Mouse (Mus musculus) stomach, postnatal 0 days (tissue): Measurements from ENCODE around the gene C1qtnf7. TPM values are rescaled to one million over a fixed set of nuclear protein-coding genes. Genes with fewer than 3 reads are reported as not detected.
A peak's percentile ranks its signal among the peaks of the same experiment; 100 is the strongest.

Source experiments
- ATAC-seq: fragments of 200-750 bp; cut with Nextera tagmentation; 2 replicates; pipeline ENCODE4 v1.8.0; 2017; ENCODE audit not compliant: low FRiP score, low TSS enrichment
- DNase-seq: peaks from one replicate; pipeline ENCODE4 v3.0.0-alpha.2; 2016; ENCODE audit warnings: low spot score
- H3K27ac ChIP-seq: fragments of 300-500 bp; sonication (generic); replicated peaks from 2 replicates; pipeline ENCODE4 v1.5.1; 2014; ENCODE audit warnings: mild to moderate bottlenecking, control low read depth
- H3K27me3 ChIP-seq: fragments of 300-500 bp; sonication (generic); 2 replicates; pipeline ENCODE4 v1.6.1; 2014; ENCODE audit warnings: low read length; ENCODE audit not compliant: control insufficient read depth, insufficient read depth
- H3K36me3 ChIP-seq: fragments of 300-500 bp; sonication (generic); 2 replicates; pipeline ENCODE4 v1.6.1; 2014; ENCODE audit warnings: low read length, mixed read lengths; ENCODE audit not compliant: control insufficient read depth, insufficient read depth
- H3K4me1 ChIP-seq: fragments of 300-500 bp; sonication (generic); replicated peaks from 2 replicates; pipeline ENCODE4 v1.6.1; 2014; ENCODE audit warnings: antibody characterized with exemption; ENCODE audit not compliant: control insufficient read depth, insufficient read depth
- H3K4me2 ChIP-seq: fragments of 300-500 bp; sonication (generic); replicated peaks from 2 replicates; pipeline ENCODE4 v1.6.1; 2014; ENCODE audit warnings: low read depth, mild to moderate bottlenecking, control low read depth, moderate library complexity
- H3K4me3 ChIP-seq: fragments of 300-500 bp; sonication (generic); 2 replicates; pipeline ENCODE4 v1.5.1; 2014; ENCODE audit warnings: low read depth, low read length, control low read depth
- H3K9ac ChIP-seq: fragments of 300-500 bp; sonication (generic); 2 replicates; pipeline ENCODE4 v1.6.1; 2014; ENCODE audit warnings: mild to moderate bottlenecking, low read length, control low read depth, mixed read lengths
- H3K9me3 ChIP-seq: fragments of 300-500 bp; sonication (generic); 2 replicates; pipeline ENCODE4 v1.6.1; 2016; ENCODE audit warnings: low read length; ENCODE audit not compliant: control insufficient read depth
- CTCF ChIP-seq: IDR thresholded peaks from 2 replicates; pipeline ENCODE4 v1.5.1; 2016; ENCODE audit warnings: antibody characterized with exemption, low read depth, mild to moderate bottlenecking, moderate library complexity
- EP300 ChIP-seq: optimal IDR thresholded peaks from 2 replicates; pipeline ENCODE3; 2016; ENCODE audit warnings: antibody characterized with exemption
- WGBS: fragments of 180-500 bp; shearing (Covaris S2); extraction: QIAGEN DNeasy Blood & Tissue Kit; methylation state at CpG from one replicate; pipeline ENCODE4 v1.1.7; 2014; 5-methylcytosine and 5-hydroxymethylcytosine counted together
- polyA plus RNA-seq: library from polyadenylated mRNA; unstranded; fragments of >200 nt; fragmentation: Nextera tagmentation; extraction: Ambion mirVana; gene quantifications from 2 replicates; pipeline ENCODE4 v1.2.1, GENCODE M21; 2015

Gene C1qtnf7
- polyA plus RNA-seq, 1 experiment from 2014 or later, result 20.4 TPM

DNA sequence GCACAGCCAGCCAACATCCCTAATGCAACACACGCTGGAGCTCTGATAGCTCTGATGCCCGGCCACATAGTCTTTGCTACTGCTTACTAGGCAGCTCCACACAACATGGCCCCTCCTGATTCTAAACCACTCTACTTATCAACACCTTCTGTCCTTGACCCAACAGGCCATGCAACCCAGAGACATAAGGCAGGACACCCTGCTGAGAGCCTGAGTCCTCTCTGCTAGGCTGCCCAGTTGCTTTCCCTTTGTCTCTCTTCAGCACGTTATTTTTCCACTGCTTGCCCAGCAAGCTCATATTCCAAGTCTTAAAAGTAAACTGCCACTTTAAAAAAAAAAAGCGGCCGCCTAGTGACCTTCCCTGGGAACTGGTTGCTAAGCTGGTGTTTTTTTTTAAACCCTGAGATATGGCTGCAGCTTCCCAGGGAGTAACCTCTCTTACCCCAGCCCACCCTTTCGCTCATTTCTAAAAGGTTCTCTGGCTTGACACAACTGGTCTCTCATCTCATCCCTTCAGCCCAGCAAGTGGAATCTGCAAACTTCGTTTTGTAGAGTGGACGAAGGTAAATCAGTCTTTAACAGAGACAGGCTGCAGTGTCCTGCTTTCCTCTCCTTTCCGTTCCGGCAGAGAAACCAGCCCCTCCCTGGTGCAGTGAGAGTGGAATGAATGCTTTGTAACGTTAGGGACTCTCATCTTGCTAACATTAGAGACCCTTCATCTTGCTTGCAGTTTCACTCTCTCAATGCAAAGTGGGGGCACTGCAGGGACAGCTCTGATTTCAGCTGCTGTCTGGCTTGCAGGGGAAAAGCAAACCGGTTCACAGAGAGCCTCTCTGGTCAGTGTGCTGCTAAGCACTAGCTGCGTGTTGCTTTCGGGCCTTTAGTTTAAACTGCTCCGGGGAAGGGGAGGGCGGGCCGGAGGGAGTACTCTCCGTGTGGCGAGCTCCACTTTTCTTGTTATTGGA is 146.9 kb downstream of the C1qtnf7 start, which contains the start of gene Cc2d2a:
TSS of gene Cc2d2a (plus strand) at position 350 of the 965 bp plus-strand sequence.
- Histone ChIP-seq H3K9ac (peak within 1 kb of the TSS; percentile 61), H3K27ac (peak within 1 kb of the TSS; percentile 93), H3K4me2 (peak within 1 kb of the TSS; percentile 63), H3K9me3 (no peaks in the 10 kb centered on the region), H3K36me3 (no peaks in the 10 kb centered on the region), H3K4me3 (peak within 1 kb of the TSS; percentile 50), H3K4me1 (no peaks in the 10 kb centered on the region; the same call in 1 of the 2 replicates), H3K27me3 (no peaks in the 10 kb centered on the region)
- peak; percentile 47 for DNase-seq
- TF ChIP-seq EP300 (no peak), CTCF (no peak; the same call in 1 of the 2 replicates)
- peak; percentile 70 for ATAC-seq
- WGBS, result 3% methylated on average over 19 of the region's 19 CpGs

DNA sequence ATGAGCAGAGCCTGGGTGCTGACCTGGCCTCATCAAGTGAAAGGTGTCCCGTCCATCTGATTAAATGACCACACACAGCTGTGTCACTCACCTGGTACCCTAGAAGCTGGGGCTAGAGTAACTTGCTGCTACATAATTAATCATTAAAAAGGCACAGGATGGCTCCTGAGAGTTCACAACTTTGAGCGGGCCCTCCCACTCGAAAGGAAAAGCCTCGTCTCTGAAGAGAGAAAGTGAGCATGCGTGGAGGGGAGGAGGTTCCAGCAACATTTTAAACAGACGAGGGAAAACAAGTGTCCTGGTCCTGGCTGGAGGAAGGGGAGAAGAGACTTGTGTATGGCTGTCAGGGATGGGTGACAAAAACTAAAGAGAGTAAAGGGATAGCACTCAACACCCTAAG is 148.2 kb downstream of the C1qtnf7 start:
- no peak for TF ChIP-seq CTCF
- TF ChIP-seq EP300, result no peak
- H3K27me3 ChIP-seq, result no peaks in the 10 kb centered on the region
- ATAC-seq (no peak), DNase-seq (peak; percentile 12)
- 27% methylated on average over 6 of the region's 6 CpGs for WGBS
- no peaks in the 10 kb centered on the region for H3K9me3 ChIP-seq
- H3K36me3 ChIP-seq, result 0 out of 2 replicates have a peak, but pooled peaks cover 2% of the 10 kb centered on the region
- H3K4me1 ChIP-seq, result no peaks in the 10 kb centered on the region; the same call in 1 of the 2 replicates
- H3K27ac ChIP-seq, result peak overlapping the region; percentile 20; the same call in 1 of the 2 replicates
- 0 out of 2 replicates have a peak overlapping the region, but pooled peaks have one; percentile 1 for H3K9ac ChIP-seq
- peak overlapping the region; percentile 63 for H3K4me2 ChIP-seq
- H3K4me3 ChIP-seq, result peak overlapping the region; percentile 50

DNA sequence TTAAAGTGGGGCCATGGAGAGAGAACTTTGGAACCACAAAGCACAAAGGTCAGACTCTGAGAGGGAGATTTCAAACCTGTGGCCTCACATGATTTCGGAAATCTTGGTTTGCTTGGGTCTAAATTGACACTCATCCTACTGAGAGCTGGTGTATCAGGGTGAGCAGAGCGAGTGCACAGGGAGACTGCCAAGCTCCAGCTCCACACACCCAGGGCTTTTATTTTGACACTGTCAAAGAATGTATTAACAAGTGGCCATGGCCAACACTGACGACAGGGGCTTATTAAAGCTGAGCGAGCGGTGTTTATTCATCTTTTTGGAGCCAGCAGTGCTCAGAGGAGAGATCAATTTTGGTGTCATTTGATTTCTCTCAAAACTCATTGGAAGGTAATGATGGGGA is 149.8 kb downstream of the C1qtnf7 start:
- Histone ChIP-seq H3K4me3 (no peak overlapping the region), H3K36me3 (0 out of 2 replicates have a peak, but pooled peaks cover 2% of the 10 kb centered on the region), H3K9ac (no peak overlapping the region), H3K4me2 (peak overlapping the region; percentile 21), H3K27me3 (no peaks in the 10 kb centered on the region), H3K27ac (no peak overlapping the region), H3K9me3 (no peaks in the 10 kb centered on the region), H3K4me1 (no peaks in the 10 kb centered on the region; the same call in 1 of the 2 replicates)
- no peak for DNase-seq
- 0 out of 2 replicates have a peak, but pooled peaks have one; percentile 47 for ATAC-seq
- WGBS, result 20% methylated on average over 5 of the region's 5 CpGs
- TF ChIP-seq CTCF (no peak), EP300 (no peak)

Other genes starting within 250 kb of the C1qtnf7 start
- 4.7 and 5.5 TPM in 2 replicates for gene Cc2d2a, start 146.8 kb downstream of the C1qtnf7 start, polyA plus RNA-seq